Mouse (Mus musculus): ENCODE measurements around the gene Pdgfa. TPM values are rescaled to one million over a fixed set of nuclear protein-coding genes. Genes with fewer than 3 reads are reported as not detected.

The Pdgfa gene
- polyA plus RNA-seq, 1 experiment: 23.4 TPM

GRCm38 (mm10) chr5:138995721-138996311 lies 1.4 kb downstream of the Pdgfa start:
- 1% methylated on average over 52 of the region's 52 CpGs for WGBS
- no peak for DNase-seq (ENCODE audit: low read depth, low spot score)

- DNase-seq (ENCODE audit: low read depth, low spot score): no peak
- 3% methylated on average over 122 of the region's 127 CpGs for WGBS
Measured at GRCm38 (mm10) chr5:138994786-138995720, 2.1 kb downstream of the Pdgfa start.

- DNase-seq (ENCODE audit: low read depth, low spot score): no peak
Measured at GRCm38 (mm10) chr5:138994108-138994785, 2.9 kb downstream of the Pdgfa start.

GRCm38 (mm10) chr5:138993371-138994107 lies 3.6 kb downstream of the Pdgfa start:
- no peak for DNase-seq (ENCODE audit: low read depth, low spot score)
- 2% methylated on average over 40 of the region's 40 CpGs for WGBS

More at GRCm38 (mm10) chr5:138994108-138994785, 2.9 kb downstream of the Pdgfa start:
- WGBS: under 1% methylated on average over 42 of the region's 48 CpGs

- DNase-seq (ENCODE audit: low read depth, low spot score): no peak
- 16% methylated on average over 59 of the region's 59 CpGs for WGBS
Measured at GRCm38 (mm10) chr5:138992611-138993370, 4.4 kb downstream of the Pdgfa start.

- 87% methylated on average over 4 of the region's 4 CpGs for WGBS
- no peak for DNase-seq (ENCODE audit: low read depth, low spot score)
Measured at GRCm38 (mm10) chr5:138991734-138992133, 5.4 kb downstream of the Pdgfa start.

GRCm38 (mm10) chr5:138990659-138991380 lies 6.3 kb downstream of the Pdgfa start:
- DNase-seq (ENCODE audit: low read depth, low spot score): no peak
- WGBS: 50% methylated on average over 7 of the region's 7 CpGs

GRCm38 (mm10) chr5:138989567-138989966 lies 7.6 kb downstream of the Pdgfa start:
- DNase-seq (ENCODE audit: low read depth, low spot score): no peak
- 77% methylated on average over 6 of the region's 6 CpGs for WGBS

GRCm38 (mm10) chr5:138988764-138989163 lies 8.4 kb downstream of the Pdgfa start:
- WGBS: 15% methylated on average over 9 of the region's 9 CpGs
- no peak for DNase-seq (ENCODE audit: low read depth, low spot score)

GRCm38 (mm10) chr5:138987994-138988393 lies 9.2 kb downstream of the Pdgfa start:
- no peak for DNase-seq (ENCODE audit: low read depth, low spot score)
- 73% methylated on average over 10 of the region's 10 CpGs for WGBS

- 58% methylated on average over 5 of the region's 9 CpGs for WGBS
- DNase-seq (ENCODE audit: low read depth, low spot score): no peak
Measured at GRCm38 (mm10) chr5:138981921-138982320, 15.2 kb downstream of the Pdgfa start.

- no peak for DNase-seq (ENCODE audit: low read depth, low spot score)
- WGBS: 38% methylated on average over 9 of the region's 9 CpGs
Measured at GRCm38 (mm10) chr5:138980608-138981007, 16.6 kb downstream of the Pdgfa start.

- DNase-seq (ENCODE audit: low read depth, low spot score): no peak
- 44% methylated on average over 8 of the region's 8 CpGs for WGBS
Measured at GRCm38 (mm10) chr5:138979840-138980239, 17.3 kb downstream of the Pdgfa start.

GRCm38 (mm10) chr5:138977759-138978158 lies 19.4 kb downstream of the Pdgfa start:
- WGBS: 17% methylated on average over 3 of the region's 3 CpGs
- DNase-seq (ENCODE audit: low read depth, low spot score): no peak

GRCm38 (mm10) chr5:138974911-138975485 lies 22.2 kb downstream of the Pdgfa start:
- 92% methylated on average over 8 of the region's 8 CpGs for WGBS
- no peak for DNase-seq (ENCODE audit: low read depth, low spot score)

- 72% methylated on average over 6 of the region's 6 CpGs for WGBS
- no peak for DNase-seq (ENCODE audit: low read depth, low spot score)
Measured at GRCm38 (mm10) chr5:138973480-138973879, 23.7 kb downstream of the Pdgfa start.

- WGBS: 84% methylated on average over 9 of the region's 9 CpGs
- no peak for DNase-seq (ENCODE audit: low read depth, low spot score)
Measured at GRCm38 (mm10) chr5:138971405-138971804, 25.8 kb downstream of the Pdgfa start.

- WGBS: 15% methylated on average over 7 of the region's 7 CpGs
- no peak for DNase-seq (ENCODE audit: low read depth, low spot score)
Measured at GRCm38 (mm10) chr5:138970056-138970490, 27.1 kb downstream of the Pdgfa start.
